Mouse (Mus musculus) liver, embryonic 14.5 days (tissue): ENCODE measurements around the gene Rassf5. TPM values are rescaled to one million over a fixed set of nuclear protein-coding genes. Genes with fewer than 3 reads are reported as not detected.
A peak's percentile ranks its signal among the peaks of the same experiment; 100 is the strongest.

Experiments
- ATAC-seq: fragments of 200-750 bp; cut with Nextera tagmentation; 2 replicates; pipeline ENCODE4 v1.8.0; 2017; ENCODE audit warnings: moderate number of reproducible peaks, mild to moderate bottlenecking, moderate library complexity; ENCODE audit not compliant: insufficient read depth
- DNase-seq, 3 experiments: peaks; one replicate each; pipeline ENCODE4 v3.0.0-alpha.2; 2012 to 2013; ENCODE audit warnings: low read depth in 3 of 3, low spot score in 3 of 3
- H3K27ac ChIP-seq: fragments of 300-500 bp; sonication (generic); 2 replicates; pipeline ENCODE4 v1.5.1; 2014; ENCODE audit warnings: moderate library complexity, mild to moderate bottlenecking, control low read depth, inconsistent platforms
- H3K27me3 ChIP-seq: fragments of 300-500 bp; sonication (generic); 2 replicates; pipeline ENCODE4 v1.6.1; 2014; ENCODE audit warnings: mild to moderate bottlenecking, low read length, moderate library complexity; ENCODE audit not compliant: control insufficient read depth, insufficient read depth
- H3K36me3 ChIP-seq: fragments of 300-500 bp; sonication (generic); replicated peaks from 2 replicates; pipeline ENCODE4 v1.6.1; 2014; ENCODE audit warnings: low read depth; ENCODE audit not compliant: control insufficient read depth, insufficient read depth
- H3K4me1 ChIP-seq, 2 experiments: fragments of 200-500 bp in 1 of 2; fragments of 300-500 bp in 1 of 2; sonication (generic) in 1 of 2; replicated peaks; 2 replicates each; pipeline ENCODE4 v1.6.1; 2012 to 2014; ENCODE audit warnings: antibody characterized with exemption in 1 of 2, inconsistent platforms in 1 of 2, low read length in 1 of 2; ENCODE audit not compliant: control insufficient read depth in 2 of 2, insufficient read depth in 2 of 2
- H3K4me2 ChIP-seq: fragments of 300-500 bp; sonication (generic); 2 replicates; pipeline ENCODE4 v1.6.1; 2014; ENCODE audit warnings: low read depth, mild to moderate bottlenecking, control low read depth, moderate library complexity
- H3K4me3 ChIP-seq, 2 experiments: fragments of 200-500 bp in 1 of 2; fragments of 300-500 bp in 1 of 2; sonication (generic) in 1 of 2; 2 replicates each; pipeline ENCODE4 v1.5.1; 2012 to 2014; ENCODE audit warnings: low read depth in 2 of 2, low read length in 2 of 2, mild to moderate bottlenecking in 2 of 2, control low read depth in 1 of 2, inconsistent platforms in 1 of 2, moderate library complexity in 1 of 2; ENCODE audit not compliant: insufficient read depth in 1 of 2
- H3K9ac ChIP-seq: fragments of 300-500 bp; sonication (generic); replicated peaks from 2 replicates; pipeline ENCODE4 v1.6.1; 2014; ENCODE audit warnings: mild to moderate bottlenecking, control low read depth, moderate library complexity
- H3K9me3 ChIP-seq: fragments of 300-500 bp; sonication (generic); 2 replicates; pipeline ENCODE4 v1.6.1; 2016; ENCODE audit warnings: low read length, mixed read lengths; ENCODE audit not compliant: control insufficient read depth
- CTCF ChIP-seq: IDR thresholded peaks from 2 replicates; pipeline ENCODE4 v1.5.1; 2016; ENCODE audit warnings: antibody characterized with exemption, low read depth, control low read depth
- EP300 ChIP-seq: IDR thresholded peaks from 2 replicates; pipeline ENCODE4 v1.6.1; 2016; ENCODE audit warnings: antibody characterized with exemption, low read depth
- WGBS: fragments of 180-500 bp; shearing (Covaris S2); extraction: QIAGEN DNeasy Blood & Tissue Kit; methylation state at CpG from one replicate; pipeline ENCODE4 v1.1.7; 2014; ENCODE audit not compliant: insufficient replicate concordance; 5-methylcytosine and 5-hydroxymethylcytosine counted together
- polyA plus RNA-seq, 2 experiments: library from polyadenylated mRNA; depleted of rRNA in 1 of 2; stranded (reverse) in 1 of 2; unstranded in 1 of 2; fragments of >200 nt; fragmentation: Nextera tagmentation in 1 of 2; extraction: Ambion mirVana in 1 of 2; gene quantifications; 2 replicates each; pipeline versions ENCODE4 v1.2.1 to v1.2.3; 2012 to 2014

The Rassf5 gene
- polyA plus RNA-seq, 2 experiments, result 2.1 to 3.6 TPM

- no peak overlapping the region for H3K9ac ChIP-seq
- no peak overlapping the region for H3K27ac ChIP-seq
- no peak overlapping the region for H3K4me2 ChIP-seq
- H3K27me3 ChIP-seq, result no peaks in the 10 kb centered on the region
- TF ChIP-seq CTCF (no peak), EP300 (no peak)
- H3K9me3 ChIP-seq, result no peaks in the 10 kb centered on the region
- no peaks in the 10 kb centered on the region for H3K36me3 ChIP-seq
- H3K4me3 ChIP-seq, result no peak overlapping the region
- H3K4me1 ChIP-seq, result no peaks in the 10 kb centered on the region; a peak in 1 of 4 replicates
- 30% methylated on average over 8 of the region's 8 CpGs for WGBS
- DNase-seq (no peak), ATAC-seq (no peak)
Observed at GRCm38 (mm10) chr1:131204461-131204860, 40.6 kb downstream of the Rassf5 start.

DNA sequence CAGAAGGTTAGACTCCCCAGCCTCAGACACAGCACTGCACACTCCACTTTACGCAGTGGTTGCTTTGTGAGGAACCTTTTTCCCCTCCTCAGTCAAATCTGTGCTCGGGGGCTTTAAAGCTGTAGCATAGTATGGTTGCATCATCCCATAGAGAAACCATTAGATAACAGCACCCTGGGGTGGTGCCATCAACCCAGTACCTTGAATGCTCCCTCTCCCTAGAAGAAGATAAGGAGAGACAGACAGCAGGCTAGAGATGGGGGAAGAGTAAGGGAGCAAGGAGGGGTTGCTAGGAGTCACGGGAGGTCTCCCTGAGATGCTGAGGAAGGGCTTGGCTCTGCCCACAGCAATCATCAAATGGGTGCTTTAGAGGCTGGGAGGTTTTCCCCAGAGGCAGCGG, 43.7 kb downstream of the Rassf5 start:
- Histone ChIP-seq H3K4me1 (no peaks in the 10 kb centered on the region; a peak in 1 of 4 replicates), H3K27ac (no peak overlapping the region), H3K36me3 (no peaks in the 10 kb centered on the region), H3K4me2 (no peak overlapping the region), H3K9ac (no peak overlapping the region), H3K27me3 (no peaks in the 10 kb centered on the region), H3K9me3 (no peaks in the 10 kb centered on the region), H3K4me3 (no peak overlapping the region)
- 61% methylated on average over 4 of the region's 4 CpGs for WGBS
- ATAC-seq (no peak), DNase-seq (no peak)
- TF ChIP-seq EP300 (no peak), CTCF (no peak)

GRCm38 (mm10) chr1:131200588-131200987, 44.5 kb downstream of the Rassf5 start:
- TF ChIP-seq CTCF, result no peak
- TF ChIP-seq EP300, result no peak

DNA sequence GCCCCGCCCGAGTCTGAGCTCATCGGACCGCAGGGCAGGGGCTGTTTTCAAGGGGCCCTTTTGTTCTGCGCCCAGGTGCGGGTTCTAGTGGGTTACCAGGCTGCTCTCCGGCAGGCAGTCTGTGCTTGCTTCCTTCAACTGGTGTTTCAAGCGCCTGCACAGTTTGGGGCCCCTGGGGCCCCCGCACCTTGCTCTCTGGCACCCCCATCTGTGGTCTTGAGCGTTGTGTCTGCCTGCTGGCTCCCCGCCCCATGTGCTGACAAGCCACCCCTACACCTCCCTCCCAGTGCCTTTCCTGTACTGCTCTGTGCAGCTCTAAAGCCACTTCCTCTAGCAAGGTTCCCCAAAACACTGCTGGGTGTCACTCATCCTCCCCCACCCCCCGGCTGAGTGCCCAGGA, 45.1 kb downstream of the Rassf5 start:
- DNase-seq (peak in 2 of 3 experiments; percentile 32 to 46), ATAC-seq (peak; percentile 72)
- Histone ChIP-seq H3K4me1 (no peaks in the 10 kb centered on the region; a peak in 1 of 4 replicates), H3K4me3 (peak overlapping the region; percentile 32 to 46), H3K27me3 (no peaks in the 10 kb centered on the region), H3K9me3 (no peaks in the 10 kb centered on the region), H3K27ac (no peak overlapping the region), H3K36me3 (no peaks in the 10 kb centered on the region), H3K4me2 (peak overlapping the region; percentile 35), H3K9ac (no peak overlapping the region)
- WGBS, result 17% methylated on average over 12 of the region's 12 CpGs
- no peak for TF ChIP-seq EP300
- TF ChIP-seq CTCF, result peak; percentile 42; the same call in 1 of the 2 replicates

More at GRCm38 (mm10) chr1:131200588-131200987, 44.5 kb downstream of the Rassf5 start:
- 63% methylated on average over 10 of the region's 10 CpGs for WGBS
- H3K27ac ChIP-seq, result no peak overlapping the region
- DNase-seq (no peak), ATAC-seq (no peak)
- no peaks in the 10 kb centered on the region for H3K36me3 ChIP-seq
- no peaks in the 10 kb centered on the region for H3K9me3 ChIP-seq
- no peaks in the 10 kb centered on the region; a peak in 1 of 4 replicates for H3K4me1 ChIP-seq
- no peak overlapping the region for H3K4me3 ChIP-seq
- no peak overlapping the region for H3K4me2 ChIP-seq
- no peak overlapping the region for H3K9ac ChIP-seq
- H3K27me3 ChIP-seq, result no peaks in the 10 kb centered on the region

DNA sequence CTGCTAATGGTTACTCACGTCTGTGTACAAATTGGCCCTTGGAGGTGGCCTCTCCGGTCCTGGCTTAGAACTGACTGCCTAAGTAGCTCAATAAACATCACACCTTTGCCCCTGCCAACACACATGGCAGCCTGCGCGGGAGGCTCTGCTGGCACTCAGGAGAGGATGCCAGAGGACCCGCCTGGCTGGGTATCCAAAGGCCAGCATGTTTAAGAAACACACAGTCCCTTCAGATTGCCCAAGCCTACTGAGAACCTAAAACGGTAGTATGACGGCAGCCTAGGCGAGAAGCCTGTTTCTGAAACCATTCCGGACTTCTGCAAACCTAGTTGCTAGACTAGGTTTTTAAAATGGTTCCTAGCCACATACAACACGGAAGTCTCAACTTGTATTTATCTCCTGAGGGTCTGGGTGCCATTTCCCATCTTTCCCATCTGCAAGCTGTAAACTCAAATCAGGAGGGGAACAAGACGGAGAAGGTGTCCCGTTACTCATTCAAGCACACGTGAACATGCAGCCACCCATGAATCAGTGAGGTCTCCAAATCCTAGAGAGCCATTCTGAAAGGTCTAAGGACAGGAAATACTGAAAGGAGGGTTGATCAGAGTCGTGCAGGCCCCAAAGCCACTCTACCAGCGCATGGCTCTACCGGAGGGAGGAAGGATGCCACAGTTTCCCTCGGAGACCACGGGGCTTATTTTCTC, 45.8 kb downstream of the Rassf5 start:
- no peaks in the 10 kb centered on the region for H3K36me3 ChIP-seq
- no peak for ATAC-seq
- no peak overlapping the region for H3K9ac ChIP-seq

More for the DNA sequence above, 45.8 kb downstream of the Rassf5 start:
- Histone ChIP-seq H3K27me3 (no peaks in the 10 kb centered on the region), H3K4me1 (no peaks in the 10 kb centered on the region; a peak in 1 of 4 replicates), H3K9me3 (no peaks in the 10 kb centered on the region), H3K4me2 (peak overlapping the region; percentile 35), H3K27ac (no peak overlapping the region), H3K4me3 (peak overlapping the region; percentile 32 to 46)
- no peak for DNase-seq
- TF ChIP-seq EP300, result no peak
- TF ChIP-seq CTCF, result no peak
- 36% methylated on average over 18 of the region's 18 CpGs for WGBS
